ENCODE assay signal across 10 mouse cellular contexts in the genomic region with DNA sequence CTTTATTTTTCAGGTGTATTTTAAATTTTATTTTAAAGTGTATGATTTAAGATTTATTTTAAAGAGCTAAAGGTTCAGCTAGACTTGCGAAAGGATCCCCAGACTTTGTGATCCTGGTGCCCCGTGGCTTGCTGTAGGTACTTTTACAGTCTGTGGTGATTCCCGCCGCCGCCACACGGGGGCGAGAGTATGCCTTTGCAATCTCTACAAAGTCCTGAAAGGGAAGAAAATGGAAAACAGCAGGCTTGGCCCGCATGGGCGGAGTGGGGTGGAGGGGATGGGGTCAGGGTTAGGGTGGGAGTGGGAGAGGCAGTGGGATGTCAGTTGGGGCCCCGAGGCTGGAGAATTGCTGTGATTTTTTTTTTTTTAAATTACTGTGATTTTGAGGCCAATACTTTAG. TPM values are rescaled to one million over a fixed set of nuclear protein-coding genes. Genes with fewer than 3 reads are reported as not detected.
DNase-seq lines count a peak whose midpoint lies in the region; ATAC-seq and TF ChIP-seq lines count a peak whose summit lies in the region.
"Had no signal": no experiment of that assay in that cellular context is flagged by ENCODE, and none has a peak within 500 bp of the region (broad histone marks: within the 10 kb centered on the region; RNA-seq: fewer than 3 reads in every experiment).

No protein-coding gene starts in this region.

- H3K4me1 ChIP-seq in midbrain, embryonic 10.5 days: peaks cover 5% of the 10 kb centered on the region
- H3K4me1 ChIP-seq in midbrain, embryonic 13.5 days (replicated peaks): no peaks in the 10 kb centered on the region
- H3K4me1 ChIP-seq in intestine, embryonic 16.5 days (ENCODE audit: control insufficient read depth, insufficient read depth, low read length): peaks cover 3% of the 10 kb centered on the region; the same call in 1 of the 2 replicates
- H3K4me1 ChIP-seq in neural tube, embryonic 11.5 days (ENCODE audit: control insufficient read depth, insufficient read depth, low read length): no peaks in the 10 kb centered on the region; the same call in 1 of the 2 replicates
- H3K4me1 ChIP-seq in testis, adult 2 months (ENCODE audit: control insufficient read depth, insufficient read depth, low read length): peaks cover 8% of the 10 kb centered on the region

- no peaks in the 10 kb centered on the region for H3K27me3 ChIP-seq in midbrain, embryonic 10.5 days (ENCODE audit: low read depth, poor library complexity, severe bottlenecking)
- no peaks in the 10 kb centered on the region for H3K27me3 ChIP-seq in midbrain, embryonic 13.5 days
- no peaks in the 10 kb centered on the region for H3K27me3 ChIP-seq in intestine, embryonic 16.5 days (replicated peaks; ENCODE audit: control insufficient read depth, insufficient read depth, low read length)
- H3K27me3 ChIP-seq in neural tube, embryonic 11.5 days (ENCODE audit: control insufficient read depth, insufficient read depth, low read length): no peaks in the 10 kb centered on the region
- no peaks in the 10 kb centered on the region for H3K27me3 ChIP-seq in testis, adult 2 months (ENCODE audit: control insufficient read depth, insufficient read depth, low read length)
- H3K27me3 ChIP-seq: embryonic facial prominence, embryonic 15.5 days; stomach, embryonic 15.5 days had no signal

- no peaks in the 10 kb centered on the region for H3K36me3 ChIP-seq in midbrain, embryonic 10.5 days
- H3K36me3 ChIP-seq in midbrain, embryonic 13.5 days: no peaks in the 10 kb centered on the region
- no peaks in the 10 kb centered on the region for H3K36me3 ChIP-seq in intestine, embryonic 16.5 days (ENCODE audit: control insufficient read depth, insufficient read depth, low read length)
- no peaks in the 10 kb centered on the region for H3K36me3 ChIP-seq in neural tube, embryonic 11.5 days (ENCODE audit: control insufficient read depth, insufficient read depth, low read length)
- no peaks in the 10 kb centered on the region for H3K36me3 ChIP-seq in testis, adult 2 months (ENCODE audit: control insufficient read depth, insufficient read depth, low read length)
- H3K36me3 ChIP-seq: embryonic facial prominence, embryonic 15.5 days; stomach, embryonic 15.5 days had no signal

- H3K27ac ChIP-seq in midbrain, embryonic 10.5 days (replicated peaks): peak overlapping the region; percentile 63; the same call in 1 of the 2 replicates
- H3K27ac ChIP-seq in midbrain, embryonic 13.5 days: no peak overlapping the region
- no peak overlapping the region for H3K27ac ChIP-seq in intestine, embryonic 16.5 days (ENCODE audit: low read length)
- H3K27ac ChIP-seq in neural tube, embryonic 11.5 days (ENCODE audit: low read depth, low read length): no peak overlapping the region
- no peak overlapping the region for H3K27ac ChIP-seq in testis, adult 2 months (ENCODE audit: control insufficient read depth, insufficient read depth, low read depth, low read length)
- H3K27ac ChIP-seq: embryonic facial prominence, embryonic 15.5 days; stomach, embryonic 15.5 days had no signal

- peak; percentile 78 for TF ChIP-seq CTCF in testis, adult 2 months (IDR thresholded peaks at IDR 0.05; ENCODE audit: control insufficient read depth, insufficient read depth, insufficient replicate concordance, low read depth, low read length)

- no peak overlapping the region for H3K4me2 ChIP-seq in midbrain, embryonic 13.5 days (replicated peaks)
- no peak overlapping the region for H3K4me2 ChIP-seq in intestine, embryonic 16.5 days (ENCODE audit: low read depth, low read length)
- H3K4me2 ChIP-seq in neural tube, embryonic 11.5 days (ENCODE audit: low read depth): no peak overlapping the region
- H3K4me2 ChIP-seq: embryonic facial prominence, embryonic 15.5 days; stomach, embryonic 15.5 days had no signal

- H3K9me3 ChIP-seq in midbrain, embryonic 10.5 days (replicated peaks): no peaks in the 10 kb centered on the region
- no peaks in the 10 kb centered on the region for H3K9me3 ChIP-seq in midbrain, embryonic 13.5 days
- no peaks in the 10 kb centered on the region for H3K9me3 ChIP-seq in intestine, embryonic 16.5 days (ENCODE audit: control insufficient read depth, low read length)
- no peaks in the 10 kb centered on the region for H3K9me3 ChIP-seq in neural tube, embryonic 11.5 days (ENCODE audit: control insufficient read depth, low read length)
- H3K9me3 ChIP-seq: embryonic facial prominence, embryonic 15.5 days; stomach, embryonic 15.5 days had no signal

- H3K9ac ChIP-seq in midbrain, embryonic 13.5 days (replicated peaks): no peak overlapping the region
- no peak overlapping the region for H3K9ac ChIP-seq in intestine, embryonic 16.5 days (ENCODE audit: low read depth, low read length)
- no peak overlapping the region for H3K9ac ChIP-seq in neural tube, embryonic 11.5 days (ENCODE audit: low read length)
- H3K9ac ChIP-seq: embryonic facial prominence, embryonic 15.5 days; stomach, embryonic 15.5 days had no signal

- intact Hi-C loops in left cerebral cortex, postnatal 14 days (cut with DNase I): no loop called here

- DNase-seq in midbrain, embryonic 10.5 days (ENCODE audit: low spot score): peak; percentile 88
- DNase-seq in cerebellum, adult 9-11 months: peak; percentile 63
- peak; percentile 74 to 85 for DNase-seq in frontal cortex, postnatal 25 days (ENCODE audit: low spot score in 2 of 2)
- peak; percentile 82 to 88 for DNase-seq in left cerebral cortex, postnatal 14 days (ENCODE audit: low spot score in 2 of 2)
- DNase-seq in neural tube, embryonic 11.5 days (ENCODE audit: low spot score): peak; percentile 91

- TF ChIP-seq POLR2A in testis, adult 2 months (IDR thresholded peaks at IDR 0.05; ENCODE audit: control insufficient read depth, low read depth, low read length): no peak

- ATAC-seq in midbrain, embryonic 13.5 days: no peak; the same call in 1 of the 2 replicates
- 0 out of 2 replicates have a peak, but pooled peaks have one; percentile 39 for ATAC-seq in intestine, embryonic 16.5 days
- ATAC-seq in neural tube, embryonic 11.5 days (ENCODE audit: insufficient read depth, low FRiP score, low TSS enrichment): no peak

- 6% methylated on average over 10 of the region's 10 CpGs for WGBS in midbrain, embryonic 10.5 days
- 4% methylated on average over 10 of the region's 10 CpGs for whole genome bisulfite sequencing in midbrain, embryonic 13.5 days
- 4% methylated on average over 10 of the region's 10 CpGs for WGBS in intestine, embryonic 16.5 days
- WGBS in neural tube, embryonic 11.5 days: 3% methylated on average over 10 of the region's 10 CpGs

- no peak overlapping the region for H3K4me3 ChIP-seq in midbrain, embryonic 10.5 days
- H3K4me3 ChIP-seq in midbrain, embryonic 13.5 days (replicated peaks): no peak overlapping the region
- H3K4me3 ChIP-seq in intestine, embryonic 16.5 days (ENCODE audit: low read length): no peak overlapping the region
- no peak overlapping the region for H3K4me3 ChIP-seq in neural tube, embryonic 11.5 days (ENCODE audit: low read depth, low read length)
- no peak overlapping the region for H3K4me3 ChIP-seq in testis, adult 2 months (ENCODE audit: control insufficient read depth, low read depth, low read length)
- H3K4me3 ChIP-seq: embryonic facial prominence, embryonic 15.5 days; stomach, embryonic 15.5 days had no signal

RNA-seq across cellular contexts. Expression of gene Upk3b, which starts 7.7 kb away (rescaled TPM):
- polyA plus RNA-seq in midbrain, embryonic 10.5 days (2016; fragmentation: Nextera tagmentation; extraction: Ambion mirVana): 0.10 TPM in 1 of 2 replicates, not detected in the other
- 0.05 TPM in 1 of 2 replicates, not detected in the other for polyA plus RNA-seq in midbrain, embryonic 13.5 days (2015; fragmentation: Nextera tagmentation; extraction: Ambion mirVana)
- 44.4 and 47.8 TPM in 2 replicates for polyA plus RNA-seq in intestine, embryonic 16.5 days (2015; fragmentation: Nextera tagmentation; extraction: Ambion mirVana)
- not detected for total RNA-seq in left cerebral cortex, postnatal 14 days (2021)
- 0.31 and 0.47 TPM in 2 replicates for polyA plus RNA-seq in neural tube, embryonic 11.5 days (2014; fragmentation: Nextera tagmentation; extraction: Ambion mirVana)
- polyA plus RNA-seq in testis, adult 2 months (2012; rRNA removed): 0.84 and 0.88 TPM in 2 replicates

RNA-seq across cellular contexts. Expression of gene Upk3bl, which starts 8.3 kb away (rescaled TPM):
- polyA plus RNA-seq in midbrain, embryonic 10.5 days (2016; fragmentation: Nextera tagmentation; extraction: Ambion mirVana): 0.50 and 0.72 TPM in 2 replicates
- polyA plus RNA-seq in midbrain, embryonic 13.5 days (2015; fragmentation: Nextera tagmentation; extraction: Ambion mirVana): not detected in 2 replicates
- 0.82 and 2.3 TPM in 2 replicates for polyA plus RNA-seq in intestine, embryonic 16.5 days (2015; fragmentation: Nextera tagmentation; extraction: Ambion mirVana)
- total RNA-seq in left cerebral cortex, postnatal 14 days (2021): not detected
- 3.1 and 4.4 TPM in 2 replicates for polyA plus RNA-seq in neural tube, embryonic 11.5 days (2014; fragmentation: Nextera tagmentation; extraction: Ambion mirVana)
- 88.3 and 108 TPM in 2 replicates for polyA plus RNA-seq in testis, adult 2 months (2012; rRNA removed)

RNA-seq across cellular contexts. Expression of gene Rasa4, which starts 37.7 kb away (rescaled TPM):
- polyA plus RNA-seq in midbrain, embryonic 10.5 days (2016; fragmentation: Nextera tagmentation; extraction: Ambion mirVana): 3.6 and 6.3 TPM in 2 replicates
- 13.7 and 16.4 TPM in 2 replicates for polyA plus RNA-seq in midbrain, embryonic 13.5 days (2015; fragmentation: Nextera tagmentation; extraction: Ambion mirVana)
- polyA plus RNA-seq in intestine, embryonic 16.5 days (2015; fragmentation: Nextera tagmentation; extraction: Ambion mirVana): 16.6 and 18.5 TPM in 2 replicates
- 1 to 10 TPM; 3.2 to 6.7 TPM for total RNA-seq in left cerebral cortex, postnatal 14 days (2021)
- 4.7 and 4.9 TPM in 2 replicates for polyA plus RNA-seq in neural tube, embryonic 11.5 days (2014; fragmentation: Nextera tagmentation; extraction: Ambion mirVana)
- 1.5 and 1.7 TPM in 2 replicates for polyA plus RNA-seq in testis, adult 2 months (2012; rRNA removed)

RNA-seq across cellular contexts. Expression of gene Dtx2, which starts 51.4 kb away (rescaled TPM):
- 36.3 and 39.6 TPM in 2 replicates for polyA plus RNA-seq in midbrain, embryonic 10.5 days (2016; fragmentation: Nextera tagmentation; extraction: Ambion mirVana)
- 28.5 and 28.8 TPM in 2 replicates for polyA plus RNA-seq in midbrain, embryonic 13.5 days (2015; fragmentation: Nextera tagmentation; extraction: Ambion mirVana)
- polyA plus RNA-seq in intestine, embryonic 16.5 days (2015; fragmentation: Nextera tagmentation; extraction: Ambion mirVana): 20.6 and 21.6 TPM in 2 replicates
- total RNA-seq in left cerebral cortex, postnatal 14 days (2021): 1 to 10 TPM; 8.6 to 9.1 TPM
- polyA plus RNA-seq in neural tube, embryonic 11.5 days (2014; fragmentation: Nextera tagmentation; extraction: Ambion mirVana): 31.4 and 31.8 TPM in 2 replicates
- polyA plus RNA-seq in testis, adult 2 months (2012; rRNA removed): 29.1 and 34.8 TPM in 2 replicates

Comparison
In these comparisons a context has a peak if more than half of its experiments do, and no peak if none do; other contexts are left out.
1. RNA of gene Upk3b, which starts 7.7 kb away (polyA plus RNA-seq): 44.4 to 47.8 TPM in intestine, embryonic 16.5 days; 0.84 to 0.88 TPM in testis, adult 2 months, 0.31 to 0.47 TPM in neural tube, embryonic 11.5 days, 0.10 TPM in midbrain, embryonic 10.5 days and 0.05 TPM in midbrain, embryonic 13.5 days; every median in the first group is over 10 times any median in the second.
2. RNA of gene Upk3bl, which starts 8.3 kb away (polyA plus RNA-seq): 88.3 to 108 TPM in testis, adult 2 months; 3.1 to 4.4 TPM in neural tube, embryonic 11.5 days, 0.82 to 2.3 TPM in intestine, embryonic 16.5 days, 0.50 to 0.72 TPM in midbrain, embryonic 10.5 days and not detected in midbrain, embryonic 13.5 days; every median in the first group is over 10 times any median in the second.
3. Peak in every context shown above with its lines, with median percentiles within 50 percentile points of each other: DNase-seq.